Mouse (Mus musculus) myocyte (in vitro differentiated cells): ENCODE measurements around the gene Plekhm3.

ENCODE experiments used
- CEBPB ChIP-seq: IDR thresholded peaks from 2 replicates; pipeline ENCODE4 v1.6.1; 2011; ENCODE audit warnings: mild to moderate bottlenecking, moderate library complexity; ENCODE audit not compliant: poor library complexity, insufficient read depth, severe bottlenecking
- E2F4 ChIP-seq: IDR thresholded peaks from one replicate; pipeline ENCODE4 v1.6.1; 2011; ENCODE audit warnings: mild to moderate bottlenecking, control low read depth, moderate library complexity; ENCODE audit not compliant: insufficient read depth
- MAX ChIP-seq: IDR thresholded peaks from one replicate; pipeline ENCODE4 v1.6.1; 2011; ENCODE audit warnings: low read depth, mild to moderate bottlenecking, control low read depth
- MYOD1 ChIP-seq, 3 experiments: IDR thresholded peaks; one replicate each; pipeline ENCODE4 v1.6.1; 2011; ENCODE audit warnings: control low read depth in 2 of 3, low read depth in 2 of 3, mild to moderate bottlenecking in 2 of 3, moderate library complexity in 1 of 3; ENCODE audit not compliant: insufficient read length in 2 of 3, control insufficient read depth in 1 of 3
- MYOG ChIP-seq, 3 experiments: IDR thresholded peaks; one replicate each; pipeline ENCODE4 v1.6.1; 2011; ENCODE audit warnings: control low read depth in 2 of 3, low read depth in 2 of 3, mild to moderate bottlenecking in 2 of 3; ENCODE audit not compliant: insufficient read length in 2 of 3, control insufficient read depth in 1 of 3, insufficient read depth in 1 of 3
- POLR2A ChIP-seq: IDR thresholded peaks from one replicate; pipeline ENCODE4 v1.6.1; 2011; ENCODE audit warnings: low read depth, mild to moderate bottlenecking, control low read depth, moderate library complexity; ENCODE audit not compliant: insufficient read length
- SRF ChIP-seq: IDR thresholded peaks from one replicate; pipeline ENCODE4 v1.6.1; 2011; ENCODE audit warnings: low read depth; ENCODE audit not compliant: control insufficient read depth, insufficient read length
- TCF12 ChIP-seq: IDR thresholded peaks from one replicate; pipeline ENCODE4 v1.6.1; 2011; ENCODE audit warnings: mild to moderate bottlenecking, control low read depth; ENCODE audit not compliant: poor library complexity, insufficient read depth, severe bottlenecking
- TCF3 ChIP-seq: IDR thresholded peaks from one replicate; pipeline ENCODE4 v1.6.1; 2011; ENCODE audit warnings: low read depth, control low read depth; ENCODE audit not compliant: insufficient read length
- USF1 ChIP-seq: IDR thresholded peaks from one replicate; pipeline ENCODE4 v1.6.1; 2011; ENCODE audit warnings: low read depth, mild to moderate bottlenecking, control low read depth, moderate library complexity

GRCm38 (mm10) chr1:64907740-64908139 lies 48.9 kb downstream of the Plekhm3 start:
- no peak for TF ChIP-seq SRF
- TF ChIP-seq MAX, result no peak
- no peak for TF ChIP-seq MYOD1 (IDR thresholded peaks at IDR 0.05; ENCODE audit: control insufficient read depth in 1 of 3, insufficient read length in 2 of 3, low read depth in 2 of 3)
- TF ChIP-seq POLR2A, result no peak
- TF ChIP-seq E2F4, result no peak
- no peak for TF ChIP-seq USF1
- no peak for TF ChIP-seq CEBPB
- no peak for TF ChIP-seq TCF12
- no peak for TF ChIP-seq MYOG (IDR thresholded peaks at IDR 0.05; ENCODE audit: control insufficient read depth in 1 of 3, insufficient read depth in 1 of 3, insufficient read length in 2 of 3, low read depth in 2 of 3)
- TF ChIP-seq TCF3, result no peak
